Comparison of ENCODE assay signal across 8 mouse cellular contexts in the genomic region with DNA sequence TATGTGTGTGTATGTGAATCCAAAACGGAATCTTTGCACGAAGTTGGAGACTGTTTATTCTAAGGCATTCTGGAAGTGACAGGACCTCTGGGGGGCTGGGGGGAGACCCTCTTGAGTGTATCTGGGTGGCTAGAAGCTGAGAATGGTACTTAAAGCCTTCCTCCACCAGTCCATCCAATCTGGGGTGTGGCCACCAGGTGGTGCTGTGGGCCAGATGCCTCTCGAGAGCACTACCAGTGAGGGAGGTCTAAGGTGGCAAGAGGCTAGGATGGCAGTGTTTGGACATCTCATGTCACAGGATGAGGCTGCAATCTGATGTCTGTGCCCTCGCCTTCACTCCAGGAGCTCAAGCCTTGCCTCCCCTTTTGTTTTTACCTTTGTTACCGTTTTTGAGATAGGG. TPM values are rescaled to one million over a fixed set of nuclear protein-coding genes. Genes with fewer than 3 reads are reported as not detected.
DNase-seq lines count a peak whose midpoint lies in the region; ATAC-seq lines count a peak whose summit lies in the region.

No protein-coding gene starts in this region.

- intact Hi-C loops in gastrocnemius, postnatal 14 days (cut with DNase I; ENCODE audit: low total_unique reads): loop anchor here (10.0 kb wide), 2 partner anchors 194 to 224 kb away; no protein-coding TSS in a partner anchor

- peak; percentile 64 for ATAC-seq in common myeloid progenitor, adult 5-6 weeks (replicated peaks; ENCODE audit: low read depth, poor library complexity, severe bottlenecking)

- DNase-seq in CD4-positive, CD25-positive, alpha-beta regulatory T cell, adult 2 months (ENCODE audit: low read depth, low spot score): peak; percentile 89
- DNase-seq in adipocyte (ENCODE audit: low spot score): peak; percentile 82
- peak; percentile 84 for DNase-seq in gastrocnemius, postnatal 14 days
- peak; percentile 86 to 94 for DNase-seq in kidney, postnatal 25 days
- DNase-seq in lung, adult 18-20 months: peak; percentile 78 to 86
- peak; percentile 66 for DNase-seq in retina, postnatal 7 days (ENCODE audit: low read depth, low spot score)
- DNase-seq in urinary bladder, adult 18-20 months (ENCODE audit: low spot score in 2 of 2): peak; percentile 67 to 83

RNA-seq across cellular contexts. Expression of gene Tsku, which starts 12.0 kb away (rescaled TPM):
- not detected in 2 replicates for total RNA-seq in common myeloid progenitor, adult 5-6 weeks (2017)
- total RNA-seq in gastrocnemius, postnatal 14 days (2021): 1 to 10 TPM; 4.0 to 4.2 TPM

RNA-seq across cellular contexts. Expression of gene Acer3, which starts 28.1 kb away (rescaled TPM):
- 24.0 and 25.4 TPM in 2 replicates for total RNA-seq in common myeloid progenitor, adult 5-6 weeks (2017)
- 1 to 10 TPM; 5.1 to 5.6 TPM for total RNA-seq in gastrocnemius, postnatal 14 days (2021)

Comparison
In these comparisons a context has a peak if more than half of its experiments do, and no peak if none do; other contexts are left out.
1. Peak in every context shown above with its lines: DNase-seq and ATAC-seq.